Mouse (Mus musculus) heart, embryonic 10.5 days (tissue): ENCODE data around the gene Gm10577. TPM values are rescaled to one million over a fixed set of nuclear protein-coding genes. Genes with fewer than 3 reads are reported as not detected.

Experiments
- DNase-seq: peaks from one replicate; pipeline ENCODE4 v3.0.0-alpha.2; 2017; ENCODE audit warnings: low spot score
- H3K27ac ChIP-seq: fragments of 300-500 bp; sonication (generic); 2 replicates; pipeline ENCODE4 v1.5.1; 2016; ENCODE audit warnings: mild to moderate bottlenecking
- H3K27me3 ChIP-seq: fragments of 300-500 bp; sonication (generic); 2 replicates; pipeline ENCODE4 v1.6.1; 2016; ENCODE audit warnings: mild to moderate bottlenecking; ENCODE audit not compliant: poor library complexity, insufficient read depth, severe bottlenecking
- H3K36me3 ChIP-seq: fragments of 300-500 bp; sonication (generic); 2 replicates; pipeline ENCODE4 v1.6.1; 2016; ENCODE audit warnings: mild to moderate bottlenecking, moderate library complexity
- H3K4me1 ChIP-seq: fragments of 300-500 bp; sonication (generic); 2 replicates; pipeline ENCODE4 v1.6.1; 2016; ENCODE audit warnings: mild to moderate bottlenecking
- H3K4me3 ChIP-seq: fragments of 300-500 bp; sonication (generic); 2 replicates; pipeline ENCODE4 v1.5.1; 2016; ENCODE audit warnings: mild to moderate bottlenecking, moderate library complexity
- H3K9me3 ChIP-seq: fragments of 300-500 bp; sonication (generic); 2 replicates; pipeline ENCODE4 v1.6.1; 2016; ENCODE audit warnings: mild to moderate bottlenecking, moderate library complexity
- WGBS: fragments of 180-500 bp; shearing (Covaris S2); methylation state at CpG from one replicate; pipeline ENCODE4 v1.1.7; 2016; 5-methylcytosine and 5-hydroxymethylcytosine counted together
- polyA plus RNA-seq: library from polyadenylated mRNA; unstranded; fragments of >200 nt; fragmentation: Nextera tagmentation; extraction: Ambion mirVana; gene quantifications from 2 replicates; pipeline ENCODE4 v1.2.1, GENCODE M21; 2016

Gm10577 gene
- polyA plus RNA-seq, result not detected in 2 replicates

- DNase-seq, result no peak
- H3K27me3 ChIP-seq, result no peaks in the 10 kb centered on the region
- H3K9me3 ChIP-seq, result peaks cover 8% of the 10 kb centered on the region
- H3K27ac ChIP-seq, result no peak within 1 kb of the TSS
- 73% methylated on average over 4 of the region's 4 CpGs for WGBS
- H3K4me1 ChIP-seq, result no peaks in the 10 kb centered on the region
- no peaks in the 10 kb centered on the region for H3K36me3 ChIP-seq
- H3K4me3 ChIP-seq, result no peak within 1 kb of the TSS
These were observed at the start of gene Gm10577 for GRCm38 (mm10) chr4:101020596-101020995. TSS of gene Gm10577 (minus strand) at chr4:101020696.

- H3K4me3 ChIP-seq, result peak overlapping the region; percentile 87
- H3K4me1 ChIP-seq, result 0 out of 2 replicates have a peak, but pooled peaks cover 3% of the 10 kb centered on the region
- peak overlapping the region; percentile 89 for H3K27ac ChIP-seq
- no peaks in the 10 kb centered on the region for H3K9me3 ChIP-seq
- peaks cover 9% of the 10 kb centered on the region for H3K27me3 ChIP-seq
- no peaks in the 10 kb centered on the region for H3K36me3 ChIP-seq
- WGBS, result 1% methylated on average over 55 of the region's 55 CpGs
- peak; percentile 79 for DNase-seq
These were observed 48.9 kb upstream of the Gm10577 start for GRCm38 (mm10) chr4:101069154-101069971.

GRCm38 (mm10) chr4:101068786-101069153 lies 48.3 kb upstream of the Gm10577 start, which contains the start of gene Raver2:
TSS of gene Raver2 (plus strand) at chr4:101068983.
- 4% methylated on average over 41 of the region's 54 CpGs for WGBS
- H3K27me3 ChIP-seq, result peaks cover 9% of the 10 kb centered on the region
- H3K27ac ChIP-seq, result peak within 1 kb of the TSS; percentile 89
- H3K4me1 ChIP-seq, result 0 out of 2 replicates have a peak, but pooled peaks cover 3% of the 10 kb centered on the region
- peak within 1 kb of the TSS; percentile 87 for H3K4me3 ChIP-seq
- DNase-seq, result peak; percentile 79
- H3K9me3 ChIP-seq, result no peaks in the 10 kb centered on the region
- H3K36me3 ChIP-seq, result no peaks in the 10 kb centered on the region

- Histone ChIP-seq H3K4me1 (0 out of 2 replicates have a peak, but pooled peaks cover 3% of the 10 kb centered on the region), H3K36me3 (no peaks in the 10 kb centered on the region), H3K27ac (no peak overlapping the region), H3K4me3 (no peak overlapping the region), H3K27me3 (peaks cover 9% of the 10 kb centered on the region), H3K9me3 (no peaks in the 10 kb centered on the region)
- DNase-seq, result no peak
- WGBS, result 65% methylated on average over 5 of the region's 5 CpGs
These were observed 45.9 kb upstream of the Gm10577 start for GRCm38 (mm10) chr4:101066401-101066800.

GRCm38 (mm10) chr4:101062146-101062545 lies 41.6 kb upstream of the Gm10577 start:
- no peak overlapping the region for H3K4me3 ChIP-seq
- no peaks in the 10 kb centered on the region for H3K36me3 ChIP-seq
- no peak overlapping the region for H3K27ac ChIP-seq
- WGBS, result 70% methylated on average over 2 of the region's 2 CpGs
- H3K4me1 ChIP-seq, result no peaks in the 10 kb centered on the region
- H3K9me3 ChIP-seq, result no peaks in the 10 kb centered on the region
- DNase-seq, result no peak
- no peaks in the 10 kb centered on the region for H3K27me3 ChIP-seq

GRCm38 (mm10) chr4:101046576-101046975 lies 26.1 kb upstream of the Gm10577 start:
- H3K27me3 ChIP-seq, result no peaks in the 10 kb centered on the region
- no peak overlapping the region for H3K4me3 ChIP-seq
- H3K36me3 ChIP-seq, result no peaks in the 10 kb centered on the region
- no peak for DNase-seq
- WGBS, result 80% methylated on average over 4 of the region's 4 CpGs
- H3K27ac ChIP-seq, result no peak overlapping the region
- H3K4me1 ChIP-seq, result no peaks in the 10 kb centered on the region
- no peaks in the 10 kb centered on the region for H3K9me3 ChIP-seq

GRCm38 (mm10) chr4:101044149-101044548 lies 23.7 kb upstream of the Gm10577 start:
- Histone ChIP-seq H3K27ac (no peak overlapping the region), H3K36me3 (no peaks in the 10 kb centered on the region), H3K27me3 (no peaks in the 10 kb centered on the region), H3K9me3 (no peaks in the 10 kb centered on the region), H3K4me1 (no peaks in the 10 kb centered on the region), H3K4me3 (no peak overlapping the region)
- no peak for DNase-seq

- no peak for DNase-seq
- 75% methylated on average over 2 of the region's 2 CpGs for WGBS
- Histone ChIP-seq H3K9me3 (no peaks in the 10 kb centered on the region), H3K4me3 (no peak overlapping the region), H3K27me3 (no peaks in the 10 kb centered on the region), H3K4me1 (no peaks in the 10 kb centered on the region), H3K36me3 (no peaks in the 10 kb centered on the region), H3K27ac (no peak overlapping the region)
These were observed 23.2 kb upstream of the Gm10577 start for GRCm38 (mm10) chr4:101043691-101044090.

GRCm38 (mm10) chr4:101037156-101037555 lies 16.7 kb upstream of the Gm10577 start:
- H3K36me3 ChIP-seq, result no peaks in the 10 kb centered on the region
- H3K4me3 ChIP-seq, result no peak overlapping the region
- no peaks in the 10 kb centered on the region for H3K9me3 ChIP-seq
- WGBS, result 65% methylated on average over 7 of the region's 7 CpGs
- no peaks in the 10 kb centered on the region for H3K27me3 ChIP-seq
- H3K4me1 ChIP-seq, result no peaks in the 10 kb centered on the region
- H3K27ac ChIP-seq, result no peak overlapping the region
- no peak for DNase-seq

- Histone ChIP-seq H3K27ac (no peak overlapping the region), H3K4me3 (no peak overlapping the region), H3K27me3 (no peaks in the 10 kb centered on the region), H3K4me1 (no peaks in the 10 kb centered on the region), H3K36me3 (no peaks in the 10 kb centered on the region), H3K9me3 (no peaks in the 10 kb centered on the region)
- WGBS, result 81% methylated on average over 5 of the region's 5 CpGs
- no peak for DNase-seq
These were observed 14.6 kb upstream of the Gm10577 start for GRCm38 (mm10) chr4:101035131-101035530.

GRCm38 (mm10) chr4:101033047-101033446 lies 12.6 kb upstream of the Gm10577 start:
- WGBS, result 66% methylated on average over 3 of the region's 3 CpGs
- DNase-seq, result no peak
- H3K4me1 ChIP-seq, result no peaks in the 10 kb centered on the region
- H3K36me3 ChIP-seq, result no peaks in the 10 kb centered on the region
- no peaks in the 10 kb centered on the region for H3K9me3 ChIP-seq
- no peak overlapping the region for H3K27ac ChIP-seq
- no peak overlapping the region for H3K4me3 ChIP-seq
- H3K27me3 ChIP-seq, result no peaks in the 10 kb centered on the region

- peaks cover 6% of the 10 kb centered on the region for H3K9me3 ChIP-seq
- no peak for DNase-seq
- 87% methylated on average over 9 of the region's 9 CpGs for WGBS
- H3K27ac ChIP-seq, result no peak overlapping the region
- no peak overlapping the region for H3K4me3 ChIP-seq
- H3K27me3 ChIP-seq, result no peaks in the 10 kb centered on the region
- no peaks in the 10 kb centered on the region for H3K4me1 ChIP-seq
- H3K36me3 ChIP-seq, result no peaks in the 10 kb centered on the region
These were observed 7.4 kb upstream of the Gm10577 start for GRCm38 (mm10) chr4:101027852-101028411.

GRCm38 (mm10) chr4:101026995-101027394 lies 6.5 kb upstream of the Gm10577 start:
- Histone ChIP-seq H3K9me3 (peaks cover 8% of the 10 kb centered on the region), H3K4me3 (no peak overlapping the region), H3K36me3 (no peaks in the 10 kb centered on the region), H3K27me3 (no peaks in the 10 kb centered on the region), H3K27ac (no peak overlapping the region), H3K4me1 (no peaks in the 10 kb centered on the region)
- no peak for DNase-seq
- WGBS, result 68% methylated on average over 2 of the region's 2 CpGs
